Mouse (Mus musculus): ENCODE data around the gene Nos3.

Gene Nos3

GRCm38 (mm10) chr5:24344477-24345051 lies 20.0 kb upstream of the Nos3 start:
- in situ Hi-C loops (cut with MboI, MseI): no loop called here

GRCm38 (mm10) chr5:24346313-24346712 lies 18.3 kb upstream of the Nos3 start:
- in situ Hi-C loops (cut with MboI, MseI): no loop called here

GRCm38 (mm10) chr5:24347186-24347875 lies 17.3 kb upstream of the Nos3 start:
- in situ Hi-C loops (cut with MboI, MseI): no loop called here

GRCm38 (mm10) chr5:24348128-24348527 lies 16.5 kb upstream of the Nos3 start:
- in situ Hi-C loops (cut with MboI, MseI): no loop called here

GRCm38 (mm10) chr5:24348546-24348945 lies 16.1 kb upstream of the Nos3 start:
- in situ Hi-C loops (cut with MboI, MseI): no loop called here

- in situ Hi-C loops (cut with MboI, MseI): no loop called here
Measured at GRCm38 (mm10) chr5:24350073-24350472, 14.5 kb upstream of the Nos3 start.

- in situ Hi-C loops (cut with MboI, MseI): no loop called here
Measured at GRCm38 (mm10) chr5:24350531-24351250, 13.9 kb upstream of the Nos3 start.

- in situ Hi-C loops (cut with MboI, MseI): no loop called here
Measured at GRCm38 (mm10) chr5:24351278-24351677, 13.3 kb upstream of the Nos3 start, which contains the start of gene Kcnh2. Gene Kcnh2, minus strand, starts transcription at chr5:24351604.

- in situ Hi-C loops (cut with MboI, MseI): no loop called here
Measured at GRCm38 (mm10) chr5:24351701-24352171, 12.9 kb upstream of the Nos3 start.

GRCm38 (mm10) chr5:24352251-24352859 lies 12.3 kb upstream of the Nos3 start:
- in situ Hi-C loops (cut with MboI, MseI): no loop called here

- in situ Hi-C loops (cut with MboI, MseI): no loop called here
Measured at GRCm38 (mm10) chr5:24353327-24353726, 11.3 kb upstream of the Nos3 start.

GRCm38 (mm10) chr5:24356764-24357163 lies 7.8 kb upstream of the Nos3 start:
- in situ Hi-C loops (cut with MboI, MseI): no loop called here

GRCm38 (mm10) chr5:24357461-24357860 lies 7.1 kb upstream of the Nos3 start:
- in situ Hi-C loops (cut with MboI, MseI): no loop called here

GRCm38 (mm10) chr5:24360792-24361454 lies 3.7 kb upstream of the Nos3 start:
- in situ Hi-C loops (cut with MboI, MseI): loop anchor here (5.0 kb wide), 1 partner anchor 94 kb away; no protein-coding TSS in a partner anchor

GRCm38 (mm10) chr5:24363467-24363866 lies 1.1 kb upstream of the Nos3 start:
- in situ Hi-C loops (cut with MboI, MseI): loop anchor here (5.0 kb wide), 1 partner anchor 96 kb away; no protein-coding TSS in a partner anchor

- in situ Hi-C loops (cut with MboI, MseI): loop anchor here (5.0 kb wide), 1 partner anchor 97 kb away; no protein-coding TSS in a partner anchor
Measured at GRCm38 (mm10) chr5:24364061-24364460, 549 bp upstream of the Nos3 start.

- in situ Hi-C loops (cut with MboI, MseI): loop anchor here (5.0 kb wide), 1 partner anchor 98 kb away; no protein-coding TSS in a partner anchor
Measured at GRCm38 (mm10) chr5:24364963-24365362, 353 bp downstream of the Nos3 start.

- in situ Hi-C loops (cut with MboI, MseI): no loop called here
Measured at GRCm38 (mm10) chr5:24365528-24365927, 918 bp downstream of the Nos3 start.

- in situ Hi-C loops (cut with MboI, MseI): no loop called here
Measured at GRCm38 (mm10) chr5:24366426-24366825, 1.8 kb downstream of the Nos3 start.

- in situ Hi-C loops (cut with MboI, MseI): no loop called here
Measured at GRCm38 (mm10) chr5:24369767-24370166, 5.2 kb downstream of the Nos3 start.

- in situ Hi-C loops (cut with MboI, MseI): no loop called here
Measured at GRCm38 (mm10) chr5:24373807-24374206, 9.2 kb downstream of the Nos3 start.
